Mouse (Mus musculus): ENCODE data around the gene Trpv6. TPM values are rescaled to one million over a fixed set of nuclear protein-coding genes. Genes with fewer than 3 reads are reported as not detected.

Trpv6 gene
- polyA plus RNA-seq, 1 experiment from 2014 or later = not detected

GRCm38 (mm10) chr6:41582189-41582588, 54.0 kb downstream of the Trpv6 start:
- ATAC-seq (ENCODE audit: insufficient number of reproducible peaks, insufficient read depth, low FRiP score, low read depth) = no peak
- Histone ChIP-seq H3K27ac (replicated peaks in 1 of 2; ENCODE audit: control insufficient read depth in 1 of 2, insufficient read depth in 1 of 2, low read depth in 2 of 2, low read length in 2 of 2) (no peak overlapping the region), H3K4me1 (ENCODE audit: control insufficient read depth in 2 of 2, insufficient read depth in 2 of 2, low read length in 2 of 2) (no peaks in the 10 kb centered on the region), H3K9me3 (ENCODE audit: control insufficient read depth, low read length) (no peaks in the 10 kb centered on the region), H3K36me3 (ENCODE audit: control insufficient read depth, insufficient read depth, low read length) (no peaks in the 10 kb centered on the region), H3K27me3 (ENCODE audit: control insufficient read depth, insufficient read depth, low read length) (no peaks in the 10 kb centered on the region), H3K4me3 (ENCODE audit: control insufficient read depth in 1 of 2, insufficient read depth in 1 of 2, low read depth in 1 of 2, low read length in 2 of 2) (no peak overlapping the region), H3K9ac (ENCODE audit: low read length) (no peak overlapping the region), H3K4me2 (ENCODE audit: low read length) (no peak overlapping the region)
- 56% methylated on average over 1 of the region's 1 CpGs for WGBS

- H3K9ac ChIP-seq (ENCODE audit: low read length) = no peak overlapping the region
- no peaks in the 10 kb centered on the region for H3K27me3 ChIP-seq (ENCODE audit: control insufficient read depth, insufficient read depth, low read length)
- 75% methylated on average over 7 of the region's 7 CpGs for WGBS
- no peak for ATAC-seq (ENCODE audit: insufficient number of reproducible peaks, insufficient read depth, low FRiP score, low read depth)
- H3K36me3 ChIP-seq (ENCODE audit: control insufficient read depth, insufficient read depth, low read length) = no peaks in the 10 kb centered on the region
- H3K4me3 ChIP-seq (ENCODE audit: control insufficient read depth in 1 of 2, insufficient read depth in 1 of 2, low read depth in 1 of 2, low read length in 2 of 2) = no peak overlapping the region
- H3K4me1 ChIP-seq (ENCODE audit: control insufficient read depth in 2 of 2, insufficient read depth in 2 of 2, low read length in 2 of 2) = no peaks in the 10 kb centered on the region
- no peaks in the 10 kb centered on the region for H3K9me3 ChIP-seq (ENCODE audit: control insufficient read depth, low read length)
- H3K4me2 ChIP-seq (ENCODE audit: low read length) = no peak overlapping the region
- H3K27ac ChIP-seq (replicated peaks in 1 of 2; ENCODE audit: control insufficient read depth in 1 of 2, insufficient read depth in 1 of 2, low read depth in 2 of 2, low read length in 2 of 2) = no peak overlapping the region
These were observed 54.9 kb downstream of the Trpv6 start for GRCm38 (mm10) chr6:41581295-41581694.

GRCm38 (mm10) chr6:41577297-41577696, 58.9 kb downstream of the Trpv6 start:
- H3K4me3 ChIP-seq (ENCODE audit: control insufficient read depth in 1 of 2, insufficient read depth in 1 of 2, low read depth in 1 of 2, low read length in 2 of 2) = no peak overlapping the region
- H3K27me3 ChIP-seq (ENCODE audit: control insufficient read depth, insufficient read depth, low read length) = no peaks in the 10 kb centered on the region
- no peak overlapping the region for H3K4me2 ChIP-seq (ENCODE audit: low read length)
- no peaks in the 10 kb centered on the region for H3K4me1 ChIP-seq (ENCODE audit: control insufficient read depth in 2 of 2, insufficient read depth in 2 of 2, low read length in 2 of 2)
- no peak overlapping the region for H3K27ac ChIP-seq (replicated peaks in 1 of 2; ENCODE audit: control insufficient read depth in 1 of 2, insufficient read depth in 1 of 2, low read depth in 2 of 2, low read length in 2 of 2)
- no peaks in the 10 kb centered on the region for H3K9me3 ChIP-seq (ENCODE audit: control insufficient read depth, low read length)
- H3K9ac ChIP-seq (ENCODE audit: low read length) = no peak overlapping the region
- no peak for ATAC-seq (ENCODE audit: insufficient number of reproducible peaks, insufficient read depth, low FRiP score, low read depth)
- H3K36me3 ChIP-seq (ENCODE audit: control insufficient read depth, insufficient read depth, low read length) = no peaks in the 10 kb centered on the region
- WGBS = 63% methylated on average over 5 of the region's 5 CpGs

GRCm38 (mm10) chr6:41576526-41577097, 59.6 kb downstream of the Trpv6 start:
- no peak overlapping the region for H3K27ac ChIP-seq (replicated peaks in 1 of 2; ENCODE audit: control insufficient read depth in 1 of 2, insufficient read depth in 1 of 2, low read depth in 2 of 2, low read length in 2 of 2)
- no peaks in the 10 kb centered on the region for H3K4me1 ChIP-seq (ENCODE audit: control insufficient read depth in 2 of 2, insufficient read depth in 2 of 2, low read length in 2 of 2)
- H3K4me2 ChIP-seq (ENCODE audit: low read length) = no peak overlapping the region
- no peak overlapping the region for H3K9ac ChIP-seq (ENCODE audit: low read length)
- 65% methylated on average over 5 of the region's 5 CpGs for WGBS
- no peaks in the 10 kb centered on the region for H3K27me3 ChIP-seq (ENCODE audit: control insufficient read depth, insufficient read depth, low read length)
- no peak overlapping the region for H3K4me3 ChIP-seq (ENCODE audit: control insufficient read depth in 1 of 2, insufficient read depth in 1 of 2, low read depth in 1 of 2, low read length in 2 of 2)
- no peaks in the 10 kb centered on the region for H3K9me3 ChIP-seq (ENCODE audit: control insufficient read depth, low read length)
- ATAC-seq (ENCODE audit: insufficient number of reproducible peaks, insufficient read depth, low FRiP score, low read depth) = no peak
- H3K36me3 ChIP-seq (ENCODE audit: control insufficient read depth, insufficient read depth, low read length) = no peaks in the 10 kb centered on the region

Other genes with a start within 250 kb of the Trpv6 start
- gene Gm5771, start 244.0 kb downstream of the Trpv6 start, polyA plus RNA-seq (2014; fragmentation: Nextera tagmentation; extraction: Ambion mirVana) = not detected in 2 replicates
- not detected in 2 replicates for gene Gm10334, start 190.3 kb downstream of the Trpv6 start, polyA plus RNA-seq (2014; fragmentation: Nextera tagmentation; extraction: Ambion mirVana)
- gene Prss1, start 177.5 kb downstream of the Trpv6 start, polyA plus RNA-seq (2014; fragmentation: Nextera tagmentation; extraction: Ambion mirVana) = not detected in 2 replicates
- gene Prss2, start 114.6 kb downstream of the Trpv6 start, polyA plus RNA-seq (2014; fragmentation: Nextera tagmentation; extraction: Ambion mirVana) = not detected in 2 replicates
- 2.8 and 4.4 TPM in 2 replicates for gene Ephb6, start 30.9 kb downstream of the Trpv6 start, polyA plus RNA-seq (2014; fragmentation: Nextera tagmentation; extraction: Ambion mirVana)
- gene Trpv5, start 44.4 kb upstream of the Trpv6 start, polyA plus RNA-seq (2014; fragmentation: Nextera tagmentation; extraction: Ambion mirVana) = not detected in 2 replicates
- gene Llcfc1, start 48.0 kb upstream of the Trpv6 start, polyA plus RNA-seq (2014; fragmentation: Nextera tagmentation; extraction: Ambion mirVana) = not detected in 2 replicates
- gene Kel, start 67.9 kb upstream of the Trpv6 start, polyA plus RNA-seq (2014; fragmentation: Nextera tagmentation; extraction: Ambion mirVana) = 1.1 and 2.0 TPM in 2 replicates
- gene Olfr459, start 138.8 kb upstream of the Trpv6 start, polyA plus RNA-seq (2014; fragmentation: Nextera tagmentation; extraction: Ambion mirVana) = not detected in 2 replicates
- not detected in 2 replicates for gene Pip, start 211.1 kb upstream of the Trpv6 start, polyA plus RNA-seq (2014; fragmentation: Nextera tagmentation; extraction: Ambion mirVana)
- gene Sval2, start 216.6 kb upstream of the Trpv6 start, polyA plus RNA-seq (2014; fragmentation: Nextera tagmentation; extraction: Ambion mirVana) = not detected in 2 replicates

Measured in heart, embryonic 14.5 days (tissue).